ENCODE assay signal across 14 mouse cellular contexts in the genomic region with DNA sequence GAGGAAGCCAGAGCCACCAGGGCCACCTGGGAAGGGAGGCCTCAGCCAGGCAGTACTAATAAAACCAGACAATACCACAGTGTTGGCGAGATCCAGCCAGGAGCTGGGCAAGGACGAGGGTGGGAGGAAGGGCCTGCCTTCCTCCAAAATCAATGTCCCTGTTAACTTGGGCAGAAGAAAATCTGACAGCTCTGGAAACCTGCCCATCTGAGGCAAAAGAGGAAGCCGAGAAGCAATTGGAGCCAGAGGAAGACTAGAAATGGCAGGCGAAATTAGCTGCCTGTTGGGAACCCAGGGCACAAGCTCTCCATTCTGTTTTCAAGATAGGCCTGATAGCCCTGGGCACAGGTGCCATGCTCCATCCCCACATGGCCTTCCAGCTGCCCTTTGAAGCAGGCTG.
A peak's percentile ranks its signal among the peaks of the same experiment; 100 is the strongest.
DNase-seq lines count a peak whose midpoint lies in the region; ATAC-seq lines count a peak whose summit lies in the region.
"Had no signal": no experiment of that assay in that cellular context is flagged by ENCODE, and none has a peak within 500 bp of the region (broad histone marks: within the 10 kb centered on the region; RNA-seq: fewer than 3 reads in every experiment).

No protein-coding gene starts in this region.

- H3K9ac ChIP-seq in hindbrain, embryonic 14.5 days: no peak overlapping the region
- H3K9ac ChIP-seq: forebrain, embryonic 13.5 days; midbrain, embryonic 12.5 days had no signal

- no peak overlapping the region for H3K4me2 ChIP-seq in hindbrain, embryonic 14.5 days (replicated peaks)
- H3K4me2 ChIP-seq: forebrain, embryonic 13.5 days; heart, embryonic 11.5 days; midbrain, embryonic 12.5 days had no signal

- H3K4me1 ChIP-seq in hindbrain, embryonic 14.5 days (replicated peaks; ENCODE audit: control insufficient read depth, insufficient read depth, low read length): no peaks in the 10 kb centered on the region
- H3K4me1 ChIP-seq in hindbrain, embryonic 10.5 days (replicated peaks): 0 out of 2 replicates have a peak, but pooled peaks cover 1% of the 10 kb centered on the region
- H3K4me1 ChIP-seq: midbrain, embryonic 12.5 days had no signal

- intact Hi-C loops in left cerebral cortex, postnatal 4 days (cut with DNase I): no loop called here

- no peaks in the 10 kb centered on the region for H3K27me3 ChIP-seq in hindbrain, embryonic 14.5 days (ENCODE audit: control insufficient read depth, insufficient read depth, low read length)
- H3K27me3 ChIP-seq in hindbrain, embryonic 10.5 days (ENCODE audit: insufficient read depth, poor library complexity, severe bottlenecking): no peaks in the 10 kb centered on the region
- H3K27me3 ChIP-seq: forebrain, embryonic 13.5 days; midbrain, embryonic 12.5 days had no signal

- WGBS in hindbrain, embryonic 14.5 days: 78% methylated on average over 4 of the region's 4 CpGs
- 82% methylated on average over 4 of the region's 4 CpGs for WGBS in hindbrain, embryonic 10.5 days

- ATAC-seq in hindbrain, embryonic 14.5 days (ENCODE audit: low FRiP score): peak; percentile 34; the same call in 1 of the 2 replicates
- ATAC-seq in granulocyte monocyte progenitor cell, adult 5-6 weeks (replicated peaks; ENCODE audit: poor library complexity, severe bottlenecking): no peak
- ATAC-seq: forebrain, embryonic 13.5 days; intestine, postnatal 0 days had no signal

- peak; percentile 66 for DNase-seq in hindbrain, embryonic 14.5 days (ENCODE audit: low spot score)
- no peak for DNase-seq in hindbrain, embryonic 10.5 days (ENCODE audit: low spot score)
- peak; percentile 92 for DNase-seq in left cerebral cortex, postnatal 4 days
- no peak for DNase-seq in left cerebral cortex, adult 18-20 months (ENCODE audit: low spot score in 2 of 2)
- DNase-seq in cerebellum, adult 11-12 months: peak; percentile 98
- peak; percentile 81 to 87 for DNase-seq in cerebellum, postnatal 36 days
- no peak for DNase-seq in embryo, embryonic 10 days (ENCODE audit: low spot score)
- DNase-seq: gastrocnemius, adult 2 months; lung, postnatal 36 days had no signal

- H3K9me3 ChIP-seq in hindbrain, embryonic 14.5 days (ENCODE audit: control insufficient read depth, low read length): no peaks in the 10 kb centered on the region
- no peaks in the 10 kb centered on the region for H3K9me3 ChIP-seq in hindbrain, embryonic 10.5 days
- H3K9me3 ChIP-seq: forebrain, embryonic 13.5 days; midbrain, embryonic 12.5 days had no signal

- no peaks in the 10 kb centered on the region for H3K36me3 ChIP-seq in hindbrain, embryonic 14.5 days (replicated peaks; ENCODE audit: control insufficient read depth, insufficient read depth)
- H3K36me3 ChIP-seq in hindbrain, embryonic 10.5 days: no peaks in the 10 kb centered on the region
- H3K36me3 ChIP-seq: midbrain, embryonic 12.5 days had no signal

- no peak overlapping the region for H3K27ac ChIP-seq in hindbrain, embryonic 14.5 days
- no peak overlapping the region; the same call in 1 of the 2 replicates for H3K27ac ChIP-seq in hindbrain, embryonic 10.5 days
- H3K27ac ChIP-seq: forebrain, embryonic 13.5 days; gastrocnemius, adult 2 months; midbrain, embryonic 12.5 days had no signal

- no peak overlapping the region for H3K4me3 ChIP-seq in hindbrain, embryonic 14.5 days (replicated peaks; ENCODE audit: low read length)
- no peak overlapping the region for H3K4me3 ChIP-seq in hindbrain, embryonic 10.5 days
- H3K4me3 ChIP-seq: forebrain, embryonic 13.5 days; gastrocnemius, adult 2 months; midbrain, embryonic 12.5 days had no signal

Comparison
In these comparisons a context has a peak if more than half of its experiments do, and no peak if none do; other contexts are left out.
1. DNase-seq: peak in hindbrain, embryonic 14.5 days (single experiment), left cerebral cortex, postnatal 4 days (single experiment), cerebellum, adult 11-12 months (single experiment) and cerebellum, postnatal 36 days (2 of 2); none in hindbrain, embryonic 10.5 days (single experiment), left cerebral cortex, adult 18-20 months (0 of 2) and embryo, embryonic 10 days (single experiment).